Mouse (Mus musculus) layer of hippocampus, adult 9-10 months (tissue): ENCODE results near the gene Gsto2.
A peak's percentile ranks its signal among the peaks of the same experiment; 100 is the strongest.

Source experiments
- DNase-seq: peaks from one replicate; pipeline ENCODE4 v3.0.0; 2022; ENCODE audit warnings: low spot score

Gsto2 gene

DNA sequence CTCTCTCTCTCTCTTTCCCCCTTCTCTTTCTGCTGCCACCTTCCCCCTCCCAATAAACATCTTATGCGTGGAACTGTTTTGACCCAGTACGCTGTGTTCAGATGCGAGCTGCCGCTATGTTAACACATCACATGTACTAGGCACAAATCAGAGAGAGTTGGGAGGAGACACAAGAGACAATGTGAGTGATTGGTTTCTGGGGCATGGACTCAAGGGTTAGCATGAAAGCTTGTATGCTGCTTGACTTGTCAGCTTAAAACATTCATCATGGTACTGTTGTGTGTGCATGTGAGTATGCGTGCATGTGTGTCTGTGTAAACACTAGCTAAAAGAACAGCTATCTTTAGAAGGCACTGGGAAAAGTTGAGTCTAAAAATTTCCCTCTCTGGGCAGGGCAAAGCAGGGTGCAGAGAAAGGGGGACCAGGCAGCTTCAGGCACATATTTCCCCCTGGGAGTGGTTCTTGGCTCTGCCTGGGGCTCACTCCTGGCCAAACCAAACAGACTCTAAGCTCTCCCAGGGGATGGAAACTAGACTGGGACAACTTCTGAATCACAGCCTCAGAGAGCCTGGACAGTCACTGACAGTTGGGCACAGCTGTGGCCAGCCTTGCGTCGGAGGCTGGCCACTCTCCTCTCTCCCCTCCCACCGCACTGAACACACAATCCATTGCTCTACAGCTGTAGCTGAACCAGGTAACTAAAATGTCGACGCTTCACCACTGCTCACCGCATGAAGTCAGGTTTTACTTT lies 26.4 kb downstream of the Gsto2 start:
- DNase-seq, result no peak

DNA sequence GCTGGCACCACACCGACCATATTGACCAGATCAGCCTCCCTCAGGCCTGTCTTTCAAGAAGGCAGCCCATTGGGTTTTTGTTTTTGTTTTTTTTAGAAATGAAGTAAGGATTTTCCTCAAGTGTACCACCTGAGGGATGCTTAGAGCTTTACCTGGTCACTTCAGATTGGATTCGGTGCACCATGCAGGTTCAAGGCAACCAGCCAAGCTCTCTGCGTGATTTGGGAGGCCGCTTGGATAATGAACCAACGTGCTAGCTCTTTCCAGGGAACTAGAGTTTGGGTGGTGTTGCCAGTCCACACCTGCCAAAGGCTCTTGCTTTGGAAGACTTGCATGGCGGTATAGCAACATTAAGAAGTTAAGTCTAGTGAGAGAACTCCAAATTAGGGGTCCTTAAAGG lies 27.8 kb downstream of the Gsto2 start:
- no peak for DNase-seq

DNA sequence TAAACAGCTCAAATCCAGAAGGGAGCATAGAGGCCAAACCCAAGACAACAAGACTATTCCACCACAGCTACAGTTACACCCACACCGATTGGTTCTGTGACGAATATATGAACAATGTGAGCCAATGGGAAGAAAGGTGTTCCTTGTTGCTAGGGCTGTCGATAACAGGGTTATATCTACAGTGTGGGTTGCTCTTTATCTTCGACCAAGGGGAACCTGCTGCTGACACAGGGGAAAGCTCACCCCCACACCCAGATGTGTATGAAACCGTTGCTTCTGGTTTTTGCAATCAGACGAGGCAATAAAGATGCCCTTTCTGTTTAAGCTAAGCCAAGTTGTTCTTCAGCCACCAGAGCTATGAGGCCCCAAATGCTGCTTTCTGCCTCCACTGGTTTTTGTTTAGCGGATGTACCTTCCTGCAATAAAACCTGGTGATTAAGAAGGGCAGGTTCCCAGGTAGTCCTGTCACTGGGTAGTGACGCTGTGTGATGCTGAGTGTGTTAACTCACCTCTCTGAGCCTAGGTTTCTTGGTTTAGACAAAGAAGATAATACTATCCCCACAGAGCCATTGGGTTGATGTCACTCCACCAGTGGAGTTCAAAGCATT lies 33.2 kb downstream of the Gsto2 start:
- no peak for DNase-seq

DNA sequence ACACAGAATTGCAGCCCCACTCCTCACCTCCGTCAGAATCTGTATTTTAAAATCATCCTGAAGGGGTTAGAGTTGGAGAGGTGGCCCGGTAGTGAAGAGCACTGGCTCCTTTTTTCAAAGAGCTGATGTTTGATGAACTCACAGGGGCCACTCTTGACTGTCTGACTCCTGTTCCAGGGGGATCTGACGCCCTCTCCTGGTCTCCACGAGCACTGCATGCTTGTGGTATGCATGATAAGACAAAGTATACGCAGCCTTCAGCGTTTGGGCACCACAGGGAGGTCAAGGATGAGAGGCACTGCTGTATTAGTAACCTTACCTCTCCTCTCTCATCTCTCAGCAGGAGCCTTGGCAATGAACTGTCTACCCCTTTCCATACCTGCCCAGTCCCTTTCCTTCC lies 34.7 kb downstream of the Gsto2 start:
- no peak for DNase-seq

DNA sequence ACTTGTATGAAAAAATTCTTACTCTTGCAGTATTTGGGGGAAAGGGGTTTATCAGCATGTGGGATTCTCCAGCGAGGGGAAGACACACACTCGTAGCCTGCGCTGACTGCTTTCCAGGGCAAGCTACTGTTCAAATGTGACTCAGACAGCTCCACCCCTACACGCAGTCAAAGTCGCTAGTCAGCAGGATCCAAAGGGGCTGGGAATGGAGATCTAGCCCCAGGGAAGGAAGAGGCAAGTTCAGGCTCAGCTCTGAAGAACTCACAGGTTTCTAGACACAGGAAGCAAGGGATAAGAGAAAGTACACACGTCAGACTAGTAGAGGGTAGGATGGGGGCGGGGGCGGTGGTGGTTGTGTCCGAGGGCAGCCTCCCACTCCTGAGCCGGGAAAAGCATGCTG lies 35.2 kb downstream of the Gsto2 start:
- no peak for DNase-seq

DNA sequence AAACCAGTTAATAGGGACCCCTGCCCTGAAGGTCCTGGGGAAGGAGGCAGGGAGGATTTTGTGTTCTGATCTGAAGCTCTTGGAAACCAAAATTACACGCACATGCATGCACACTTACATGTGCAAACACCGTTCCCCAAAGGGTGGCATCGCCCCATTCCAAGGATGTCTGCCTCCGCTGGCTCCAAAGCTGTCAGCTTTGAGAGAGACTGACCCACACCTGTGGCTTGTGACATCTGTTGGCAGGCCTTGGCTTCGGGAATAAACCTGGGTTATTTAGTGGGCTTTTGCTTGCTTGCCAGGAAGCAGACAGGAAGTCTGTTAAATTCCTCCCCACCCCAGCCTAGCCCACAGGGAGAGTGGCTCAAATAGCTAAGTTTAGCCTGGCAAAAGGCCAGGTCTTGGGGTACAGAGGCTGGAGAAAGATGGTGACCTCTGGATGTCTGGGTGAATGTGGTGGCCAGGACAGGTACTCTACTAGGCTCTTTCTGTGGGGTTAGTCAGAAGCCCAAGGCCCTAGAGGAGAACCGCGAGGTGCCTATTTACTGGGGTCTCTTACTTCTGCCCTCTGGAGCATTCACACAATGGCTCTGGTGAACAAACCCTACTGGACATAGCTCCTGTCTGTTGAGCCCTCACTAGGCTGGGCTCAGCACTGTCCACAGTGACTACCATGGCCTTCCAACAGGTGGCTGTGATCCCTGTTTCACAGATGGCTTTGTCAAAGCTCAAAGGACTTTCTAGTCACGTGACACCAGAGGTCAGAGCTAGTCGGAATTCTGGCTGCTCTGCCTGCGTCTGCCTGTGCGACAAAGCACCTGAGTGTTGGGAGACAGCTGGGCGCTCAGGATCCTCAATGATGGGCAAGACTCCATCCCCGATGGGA lies 37.2 kb downstream of the Gsto2 start:
- no peak for DNase-seq

DNA sequence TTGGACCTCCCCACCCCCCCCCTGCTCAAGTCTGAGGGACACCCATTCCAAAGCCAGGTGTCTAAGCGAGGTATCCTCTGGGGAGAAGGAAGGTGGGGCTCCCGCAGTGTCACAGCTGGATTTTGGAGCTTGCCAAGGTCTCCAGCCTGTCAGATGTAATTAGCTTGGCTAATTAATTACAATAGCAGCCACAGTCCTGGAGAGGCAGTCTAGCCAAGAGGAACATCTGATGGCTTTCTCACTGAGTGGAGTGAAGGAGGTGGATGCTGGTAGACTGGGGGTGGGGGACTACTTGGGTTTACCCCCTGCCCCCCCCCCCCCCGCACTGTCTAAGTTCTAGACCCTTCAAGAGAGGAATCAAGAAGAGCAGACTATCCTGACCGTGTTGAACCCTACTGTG lies 38.3 kb downstream of the Gsto2 start:
- DNase-seq, result no peak

DNA sequence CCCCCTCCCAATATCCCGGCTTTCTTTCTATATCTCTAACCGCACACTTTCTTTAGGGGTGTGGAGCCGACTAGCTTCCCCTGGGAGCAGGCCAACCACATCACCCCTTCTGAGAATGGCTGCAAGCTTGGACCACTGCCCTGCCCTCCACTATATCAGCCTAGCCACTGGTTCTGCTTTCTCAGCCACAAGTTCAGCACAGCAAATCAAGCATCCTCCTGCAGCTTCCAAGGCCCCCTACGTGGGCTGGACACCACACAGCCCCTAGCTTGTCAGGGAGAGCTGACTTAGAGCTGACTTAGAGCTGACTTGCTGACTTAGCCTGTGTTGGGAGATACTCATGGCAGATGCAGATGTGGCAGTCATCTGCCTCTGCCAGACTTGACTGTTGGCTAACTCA lies 39.7 kb downstream of the Gsto2 start:
- DNase-seq, result no peak

DNA sequence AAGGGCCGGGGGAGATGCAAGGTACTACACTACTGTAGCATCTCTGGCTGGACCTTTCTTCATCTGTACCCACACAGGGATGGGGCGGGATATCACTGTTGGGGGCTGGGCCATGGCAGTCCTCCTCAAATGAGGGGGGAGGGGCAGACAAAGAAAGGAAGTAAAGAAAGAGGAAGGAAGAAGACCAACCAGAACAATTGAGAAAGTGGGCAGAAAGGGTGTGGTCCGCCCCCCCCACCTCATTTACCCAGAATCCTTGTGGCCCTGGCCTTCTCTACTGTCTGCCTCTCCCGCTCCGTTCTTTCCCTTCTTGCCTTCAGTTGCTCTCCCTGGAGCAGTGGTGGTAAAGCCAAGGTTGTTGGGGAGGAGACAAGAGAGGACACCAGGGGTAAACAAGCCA lies 40.3 kb downstream of the Gsto2 start:
- no peak for DNase-seq

DNA sequence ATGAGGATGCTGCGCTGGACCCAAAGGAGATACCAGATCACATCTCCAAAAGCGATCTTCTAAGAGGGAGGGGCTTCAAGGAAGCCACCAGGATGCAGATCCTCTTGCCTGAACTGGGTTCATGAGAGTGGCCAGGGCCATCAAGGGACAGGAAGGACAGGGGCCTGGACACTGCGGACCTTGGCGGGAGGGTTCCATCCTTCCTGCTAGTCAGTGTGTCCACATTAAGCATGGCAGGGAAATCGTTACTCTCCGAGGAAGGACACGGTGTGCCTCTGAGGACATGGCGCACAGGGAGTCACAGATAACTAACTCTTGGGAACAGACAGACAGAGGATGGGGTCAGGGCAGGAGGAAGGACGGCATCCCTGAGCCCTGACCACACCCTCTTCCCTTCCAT lies 42.3 kb downstream of the Gsto2 start:
- no peak for DNase-seq

DNA sequence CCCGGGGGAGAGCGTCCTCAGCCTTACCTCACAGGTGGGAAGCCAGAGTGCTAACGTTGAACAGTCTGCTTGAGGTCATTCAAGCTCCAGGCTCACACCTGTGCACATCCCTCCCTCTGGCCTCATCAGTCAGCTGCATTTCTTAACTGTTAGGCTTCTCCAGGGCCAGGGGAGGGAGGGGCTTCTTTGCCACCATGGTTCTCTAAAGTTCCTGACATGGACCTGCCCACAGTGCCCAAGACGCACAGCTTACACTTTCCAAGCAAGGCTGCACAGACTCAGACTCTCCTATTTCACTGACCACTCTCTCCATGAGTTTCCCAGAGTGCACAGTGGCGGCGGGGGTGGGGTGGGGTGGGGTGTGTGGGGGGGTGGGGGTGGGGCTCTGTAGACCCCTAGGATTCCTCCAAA lies 43.6 kb downstream of the Gsto2 start:
- DNase-seq, result no peak

DNA sequence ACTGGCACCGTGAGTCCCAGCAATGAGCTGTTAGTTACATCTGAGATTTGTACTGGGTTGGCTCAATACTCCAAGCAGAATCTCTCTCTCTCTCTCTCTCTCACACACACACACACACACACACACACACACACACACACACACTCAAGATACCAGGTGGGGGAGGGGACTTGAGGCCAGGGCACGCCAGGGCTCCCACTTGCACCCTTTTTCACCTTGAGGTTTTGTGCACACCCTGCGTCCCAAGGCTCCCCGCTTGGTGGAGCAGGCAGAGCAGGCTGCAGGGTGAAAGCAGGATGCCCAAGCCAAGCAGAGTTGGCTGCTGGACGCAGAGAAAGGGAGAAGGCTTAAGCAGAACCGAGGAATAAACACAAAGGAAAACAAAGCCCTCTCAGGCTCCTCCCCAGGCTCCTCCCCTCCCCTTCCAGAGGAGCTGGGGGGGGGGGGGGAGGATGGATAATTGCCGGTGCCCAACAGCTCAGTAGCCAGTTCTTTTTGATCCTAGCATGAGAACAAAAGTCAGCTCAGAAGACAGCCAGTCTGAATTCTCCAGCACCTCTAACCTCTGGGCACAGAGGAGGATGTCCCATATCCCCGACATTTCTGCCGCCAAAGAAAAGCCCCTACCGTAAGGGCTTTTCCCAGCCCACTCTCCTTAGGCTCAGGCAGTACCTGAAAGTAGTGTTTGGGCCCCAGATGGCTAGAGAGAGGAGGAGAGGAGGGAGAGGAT lies 44.2 kb downstream of the Gsto2 start:
- DNase-seq, result no peak

DNA sequence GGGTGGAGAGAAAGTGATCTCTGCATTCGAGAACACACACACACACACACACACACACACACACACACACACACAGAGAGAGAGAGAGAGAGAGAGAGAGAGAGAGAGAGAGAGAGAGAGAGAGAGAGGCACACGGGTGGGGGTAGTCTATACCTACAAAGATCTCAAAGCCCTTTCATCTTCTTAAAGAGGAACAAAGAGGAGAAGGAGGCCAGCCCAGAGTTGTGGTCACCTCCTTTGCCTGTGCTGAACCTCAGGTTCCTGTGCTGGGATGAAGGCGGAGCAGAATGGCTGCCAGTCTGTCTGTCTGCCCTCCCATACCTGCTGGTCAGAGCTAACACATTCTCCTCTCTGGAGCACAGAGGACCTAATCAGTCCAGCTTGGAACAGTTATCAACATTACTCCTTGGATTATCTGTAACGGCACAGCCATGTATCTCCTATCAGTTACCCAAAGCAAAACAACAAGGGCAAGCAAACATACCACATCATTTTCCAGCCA lies 44.8 kb downstream of the Gsto2 start:
- no peak for DNase-seq

DNA sequence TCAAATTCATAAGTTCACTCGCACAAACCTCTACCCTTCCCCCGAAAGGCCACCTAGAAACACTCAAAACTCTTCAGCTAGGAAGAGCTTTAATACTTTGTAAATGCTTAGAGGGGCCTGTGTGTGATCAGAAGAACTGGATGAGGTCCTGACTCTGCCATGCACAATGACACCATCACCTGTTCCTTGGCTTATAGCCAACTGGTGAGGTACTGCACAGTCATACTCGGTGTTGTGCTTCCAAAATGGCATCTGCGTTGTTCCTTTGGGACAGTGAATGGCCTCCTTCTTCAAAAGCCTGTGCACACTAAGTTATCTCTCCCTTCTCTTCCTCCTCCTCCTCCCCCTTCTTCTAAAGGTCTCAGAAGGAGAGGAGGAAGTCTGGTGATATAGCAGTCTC lies 45.4 kb downstream of the Gsto2 start:
- DNase-seq, result no peak

DNA sequence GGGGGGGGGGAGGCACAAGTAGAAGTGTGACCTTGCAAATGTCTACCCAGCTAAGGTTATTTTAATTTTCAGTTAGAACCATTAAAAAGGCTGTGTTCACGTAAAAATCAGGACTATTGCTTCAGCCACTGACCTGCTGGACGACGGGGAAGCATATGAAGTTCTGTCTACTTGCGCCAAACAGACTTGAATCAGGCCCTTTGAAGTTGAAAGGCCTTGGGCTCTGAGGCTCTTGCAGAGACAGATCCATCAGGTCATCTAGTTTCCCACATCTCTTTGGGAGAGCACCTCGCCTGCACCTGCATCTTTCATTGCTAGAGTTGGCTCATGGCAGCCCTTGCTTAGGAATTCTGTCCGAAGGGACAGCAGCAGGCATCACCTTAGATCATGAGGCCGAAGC lies 48.0 kb downstream of the Gsto2 start:
- DNase-seq, result no peak

DNA sequence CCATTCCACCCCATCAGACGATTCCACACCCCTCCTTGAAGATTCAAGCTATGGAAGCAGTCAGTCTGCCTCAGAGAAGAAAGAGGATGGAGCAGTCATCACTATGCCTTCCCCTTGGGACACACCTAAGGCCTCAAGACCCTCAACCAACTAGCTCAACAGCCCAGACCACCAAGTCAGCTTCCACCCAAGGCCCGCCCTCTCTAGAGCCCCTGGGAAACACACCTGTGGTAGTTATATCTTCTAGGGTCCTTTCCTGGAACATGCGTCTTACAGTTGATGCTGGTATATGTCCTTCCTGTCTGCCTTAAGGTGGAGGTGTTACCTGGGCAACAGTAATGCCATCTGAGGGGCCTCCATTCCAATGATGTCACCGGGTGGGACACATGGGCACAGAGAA lies 48.9 kb downstream of the Gsto2 start:
- DNase-seq, result no peak

DNA sequence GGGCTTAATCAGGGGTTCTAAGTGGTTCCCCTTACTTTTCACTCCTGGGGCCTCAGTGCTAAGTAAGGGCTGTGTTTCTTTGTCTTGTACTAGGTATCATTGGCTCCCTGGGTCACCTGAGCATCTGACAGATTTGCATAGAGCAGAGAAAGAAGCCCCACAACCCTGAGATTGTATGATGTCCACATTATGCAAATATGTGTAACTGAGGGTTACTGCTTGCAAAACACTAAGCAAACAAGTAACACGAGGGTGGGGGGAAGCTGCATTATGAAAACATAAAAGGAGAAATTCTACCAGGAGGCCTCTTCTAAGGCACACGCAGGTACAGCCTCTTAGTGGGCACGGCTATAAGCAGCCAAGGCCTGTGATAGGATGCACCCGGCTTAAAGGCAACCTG lies 49.9 kb downstream of the Gsto2 start:
- DNase-seq, result no peak

DNA sequence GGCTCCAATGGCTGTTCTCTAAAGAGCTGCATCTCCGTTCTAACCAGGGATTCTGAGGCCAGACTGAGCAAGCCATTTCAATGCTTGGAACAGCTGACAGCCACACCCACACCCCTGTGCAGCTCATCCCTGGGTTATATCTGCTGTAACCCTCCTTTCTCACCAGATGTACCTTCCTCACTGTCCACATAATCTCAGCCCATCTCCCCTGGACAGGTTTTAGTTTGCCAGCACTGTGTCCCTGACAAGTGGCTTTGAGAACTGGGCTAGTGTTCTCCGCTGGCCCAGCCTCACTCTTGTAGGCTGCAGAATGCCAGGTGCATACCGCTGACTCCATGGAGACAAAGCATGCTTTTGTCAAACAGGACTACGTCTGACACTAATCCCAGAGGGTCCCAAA lies 52.1 kb downstream of the Gsto2 start:
- no peak for DNase-seq

DNA sequence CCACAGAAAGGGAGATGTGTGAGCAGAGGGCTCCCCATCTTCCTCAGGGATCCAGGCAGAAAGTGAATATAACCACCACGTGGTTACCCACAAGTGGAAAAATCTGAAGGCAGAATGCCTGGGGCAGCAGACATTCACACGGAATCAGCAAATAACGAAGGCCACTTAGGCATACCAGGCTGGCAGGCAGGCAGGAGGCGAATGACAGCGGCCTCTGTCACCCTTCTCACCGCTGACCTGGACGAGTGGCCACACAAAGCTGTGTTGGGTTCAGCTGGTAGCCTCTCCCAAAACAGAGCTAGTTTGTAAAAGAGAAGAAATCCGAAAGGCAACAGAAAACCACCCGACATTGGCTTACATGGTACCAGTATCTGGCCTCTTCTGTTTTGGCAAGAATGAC lies 52.7 kb downstream of the Gsto2 start:
- DNase-seq, result no peak

DNA sequence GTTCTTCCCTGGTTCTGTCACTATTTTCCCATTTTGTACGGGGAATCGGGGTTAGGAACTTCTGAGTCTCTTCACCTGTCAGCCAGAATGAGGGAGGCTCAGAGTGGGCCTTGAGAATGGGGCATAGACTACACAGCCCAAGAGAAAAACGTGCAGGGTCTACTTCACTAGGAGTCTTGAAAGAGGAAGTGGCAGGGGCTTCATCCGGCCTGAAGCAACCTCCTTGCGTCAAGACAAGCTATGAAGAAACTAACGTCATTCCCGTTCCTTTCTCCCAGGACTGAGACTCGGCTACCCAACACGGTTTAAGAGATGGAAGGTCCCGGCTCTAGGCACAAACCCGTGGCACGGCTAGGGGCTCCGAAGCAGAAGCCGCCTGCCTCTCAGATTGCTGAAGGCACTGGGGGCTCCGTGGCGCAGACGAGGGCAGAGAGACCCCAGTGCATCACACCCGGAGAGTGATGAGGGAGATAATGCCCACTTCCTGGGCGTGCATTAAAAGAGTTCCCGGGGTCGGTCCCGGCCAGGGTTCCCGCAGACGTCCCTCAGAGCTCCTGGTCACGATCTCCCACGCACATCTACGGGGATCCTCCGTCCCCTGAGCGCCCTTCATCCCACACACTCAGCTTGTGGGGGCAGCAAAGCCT lies 53.2 kb downstream of the Gsto2 start:
- no peak for DNase-seq

DNA sequence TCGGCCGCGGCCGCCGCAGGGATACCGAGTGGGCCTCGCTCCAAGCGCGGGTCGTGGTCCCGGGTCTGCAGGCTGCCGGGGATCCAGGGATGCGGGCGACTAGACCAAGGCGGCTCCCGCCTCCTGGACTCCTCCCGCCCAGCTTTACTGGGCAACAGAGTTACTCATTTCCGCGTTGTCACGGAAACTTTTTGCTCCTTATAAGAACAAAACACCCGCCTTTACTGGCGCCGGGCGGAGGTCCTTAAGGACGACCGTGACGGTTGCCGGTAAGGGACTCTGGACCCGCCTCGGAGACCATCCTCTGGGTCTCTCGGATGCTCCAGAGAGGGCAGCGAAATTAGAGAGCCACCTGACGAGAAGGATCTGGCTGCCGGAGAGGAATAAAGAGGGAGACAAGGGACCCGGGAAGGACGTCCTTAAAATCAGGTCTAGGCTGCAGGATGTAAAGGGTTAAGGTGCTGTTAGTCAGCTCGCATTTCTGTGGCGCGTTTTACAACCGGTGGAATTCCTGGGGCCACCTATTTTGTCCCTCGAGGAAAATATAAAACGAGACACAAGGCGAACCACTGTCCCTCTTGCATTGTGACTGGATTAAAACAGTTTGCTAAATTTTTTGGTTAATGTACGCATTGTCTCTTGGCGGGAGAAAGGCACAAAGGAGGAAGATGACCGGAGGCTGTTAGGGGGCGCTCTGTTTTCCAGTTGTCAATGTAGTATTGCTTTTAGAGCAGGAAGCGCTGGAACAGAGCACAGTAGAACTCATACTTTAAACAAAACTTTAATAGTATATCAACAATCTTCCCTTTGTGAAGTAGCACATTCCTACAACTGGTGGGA lies 54.0 kb downstream of the Gsto2 start, which contains the start of the genes Cfap43 and Itprip:
Gene Cfap43, minus strand, starts transcription at position 162 of the 840 bp plus-strand sequence.
Gene Itprip, minus strand, starts transcription at position 174 of the 840 bp plus-strand sequence.
- peak; percentile 32 for DNase-seq
